Mouse (Mus musculus): ENCODE results near the gene Mesp2. TPM values are rescaled to one million over a fixed set of nuclear protein-coding genes. Genes with fewer than 3 reads are reported as not detected.
A peak's percentile ranks its signal among the peaks of the same experiment; 100 is the strongest.

The Mesp2 gene
- polyA plus RNA-seq, 1 experiment from 2014 or later: 1.1 TPM

- Histone ChIP-seq H3K36me3 (ENCODE audit: control insufficient read depth, insufficient read depth, low read length) (0 out of 2 replicates have a peak, but pooled peaks cover 15% of the 10 kb centered on the region), H3K9ac (ENCODE audit: low read length) (no peak overlapping the region), H3K27me3 (replicated peaks; ENCODE audit: control insufficient read depth, insufficient read depth, low read length) (no peaks in the 10 kb centered on the region), H3K4me1 (replicated peaks; ENCODE audit: control insufficient read depth, insufficient read depth, low read length) (peaks cover 14% of the 10 kb centered on the region; the same call in 1 of the 2 replicates), H3K4me2 (ENCODE audit: low read length) (no peak overlapping the region), H3K9me3 (ENCODE audit: control insufficient read depth, low read length) (no peaks in the 10 kb centered on the region), H3K4me3 (ENCODE audit: low read depth, low read length) (no peak overlapping the region), H3K27ac (ENCODE audit: low read depth) (no peak overlapping the region; the same call in 1 of the 2 replicates)
- ATAC-seq (replicated peaks; ENCODE audit: low FRiP score, low TSS enrichment, low read depth) (no peak), DNase-seq (ENCODE audit: low spot score) (no peak)
- 69% methylated on average over 8 of the region's 8 CpGs for WGBS
Measured at GRCm38 (mm10) chr7:79844090-79844802, 33.7 kb downstream of the Mesp2 start.

- H3K27ac ChIP-seq (ENCODE audit: low read depth): no peak overlapping the region
- DNase-seq (ENCODE audit: low spot score) (no peak), ATAC-seq (replicated peaks; ENCODE audit: low FRiP score, low TSS enrichment, low read depth) (no peak)
- no peaks in the 10 kb centered on the region for H3K27me3 ChIP-seq (replicated peaks; ENCODE audit: control insufficient read depth, insufficient read depth, low read length)
- H3K36me3 ChIP-seq (ENCODE audit: control insufficient read depth, insufficient read depth, low read length): 0 out of 2 replicates have a peak, but pooled peaks cover 2% of the 10 kb centered on the region
- 88% methylated on average over 2 of the region's 2 CpGs for WGBS
- no peak overlapping the region for H3K9ac ChIP-seq (ENCODE audit: low read length)
- peak overlapping the region; percentile 20 for H3K4me2 ChIP-seq (ENCODE audit: low read length)
- no peak overlapping the region for H3K4me3 ChIP-seq (ENCODE audit: low read depth, low read length)
- peaks cover 14% of the 10 kb centered on the region; the same call in 1 of the 2 replicates for H3K4me1 ChIP-seq (replicated peaks; ENCODE audit: control insufficient read depth, insufficient read depth, low read length)
- no peaks in the 10 kb centered on the region for H3K9me3 ChIP-seq (ENCODE audit: control insufficient read depth, low read length)
Measured at GRCm38 (mm10) chr7:79846342-79846741, 35.8 kb downstream of the Mesp2 start.

- DNase-seq (ENCODE audit: low spot score) (peak; percentile 82), ATAC-seq (replicated peaks; ENCODE audit: low FRiP score, low TSS enrichment, low read depth) (peak; percentile 77)
- WGBS: 8% methylated on average over 53 of the region's 53 CpGs
- Histone ChIP-seq H3K9me3 (ENCODE audit: control insufficient read depth, low read length) (no peaks in the 10 kb centered on the region), H3K4me3 (ENCODE audit: low read depth, low read length) (peak overlapping the region; percentile 44), H3K36me3 (ENCODE audit: control insufficient read depth, insufficient read depth, low read length) (no peaks in the 10 kb centered on the region), H3K27ac (ENCODE audit: low read depth) (no peak overlapping the region), H3K4me1 (replicated peaks; ENCODE audit: control insufficient read depth, insufficient read depth, low read length) (peaks cover 14% of the 10 kb centered on the region; the same call in 1 of the 2 replicates), H3K9ac (ENCODE audit: low read length) (peak overlapping the region; percentile 38), H3K4me2 (ENCODE audit: low read length) (peak overlapping the region; percentile 67), H3K27me3 (replicated peaks; ENCODE audit: control insufficient read depth, insufficient read depth, low read length) (no peaks in the 10 kb centered on the region)
Measured at GRCm38 (mm10) chr7:79847456-79848451, 37.2 kb downstream of the Mesp2 start.

GRCm38 (mm10) chr7:79856305-79856704, 45.8 kb downstream of the Mesp2 start:
- Histone ChIP-seq H3K36me3 (ENCODE audit: control insufficient read depth, insufficient read depth, low read length) (no peaks in the 10 kb centered on the region), H3K4me1 (replicated peaks; ENCODE audit: control insufficient read depth, insufficient read depth, low read length) (0 out of 2 replicates have a peak, but pooled peaks cover 3% of the 10 kb centered on the region), H3K4me3 (ENCODE audit: low read depth, low read length) (no peak overlapping the region), H3K27ac (ENCODE audit: low read depth) (no peak overlapping the region), H3K9me3 (ENCODE audit: control insufficient read depth, low read length) (no peaks in the 10 kb centered on the region), H3K9ac (ENCODE audit: low read length) (no peak overlapping the region), H3K27me3 (replicated peaks; ENCODE audit: control insufficient read depth, insufficient read depth, low read length) (no peaks in the 10 kb centered on the region), H3K4me2 (ENCODE audit: low read length) (no peak overlapping the region)
- no peak for ATAC-seq (replicated peaks; ENCODE audit: low FRiP score, low TSS enrichment, low read depth)
- WGBS: 84% methylated on average over 4 of the region's 4 CpGs
- DNase-seq (ENCODE audit: low spot score): no peak

GRCm38 (mm10) chr7:79858202-79858934, 47.8 kb downstream of the Mesp2 start:
- Histone ChIP-seq H3K27ac (ENCODE audit: low read depth) (no peak overlapping the region), H3K9me3 (ENCODE audit: control insufficient read depth, low read length) (no peaks in the 10 kb centered on the region), H3K36me3 (ENCODE audit: control insufficient read depth, insufficient read depth, low read length) (no peaks in the 10 kb centered on the region), H3K4me3 (ENCODE audit: low read depth, low read length) (no peak overlapping the region), H3K27me3 (replicated peaks; ENCODE audit: control insufficient read depth, insufficient read depth, low read length) (no peaks in the 10 kb centered on the region), H3K4me1 (replicated peaks; ENCODE audit: control insufficient read depth, insufficient read depth, low read length) (0 out of 2 replicates have a peak, but pooled peaks cover 3% of the 10 kb centered on the region), H3K9ac (ENCODE audit: low read length) (no peak overlapping the region), H3K4me2 (ENCODE audit: low read length) (no peak overlapping the region)
- DNase-seq (ENCODE audit: low spot score) (no peak), ATAC-seq (replicated peaks; ENCODE audit: low FRiP score, low TSS enrichment, low read depth) (no peak)
- 54% methylated on average over 11 of the region's 11 CpGs for WGBS

- H3K36me3 ChIP-seq (ENCODE audit: control insufficient read depth, insufficient read depth, low read length): no peaks in the 10 kb centered on the region
- no peak overlapping the region for H3K4me3 ChIP-seq (ENCODE audit: low read depth, low read length)
- H3K4me1 ChIP-seq (replicated peaks; ENCODE audit: control insufficient read depth, insufficient read depth, low read length): 0 out of 2 replicates have a peak, but pooled peaks cover 3% of the 10 kb centered on the region
- H3K9ac ChIP-seq (ENCODE audit: low read length): no peak overlapping the region
- no peak overlapping the region for H3K4me2 ChIP-seq (ENCODE audit: low read length)
- H3K27me3 ChIP-seq (replicated peaks; ENCODE audit: control insufficient read depth, insufficient read depth, low read length): no peaks in the 10 kb centered on the region
- no peak for DNase-seq (ENCODE audit: low spot score)
- WGBS: 56% methylated on average over 9 of the region's 9 CpGs
- no peaks in the 10 kb centered on the region for H3K9me3 ChIP-seq (ENCODE audit: control insufficient read depth, low read length)
- ATAC-seq (replicated peaks; ENCODE audit: low FRiP score, low TSS enrichment, low read depth): no peak
- H3K27ac ChIP-seq (ENCODE audit: low read depth): no peak overlapping the region
Measured at GRCm38 (mm10) chr7:79858956-79859630, 48.6 kb downstream of the Mesp2 start.

GRCm38 (mm10) chr7:79860811-79861210, 50.3 kb downstream of the Mesp2 start, which contains the start of gene Anpep:
TSS of gene Anpep (minus strand) at chr7:79861059.
- Histone ChIP-seq H3K36me3 (ENCODE audit: control insufficient read depth, insufficient read depth, low read length) (no peaks in the 10 kb centered on the region), H3K4me3 (ENCODE audit: low read depth, low read length) (no peak within 1 kb of the TSS), H3K27me3 (replicated peaks; ENCODE audit: control insufficient read depth, insufficient read depth, low read length) (no peaks in the 10 kb centered on the region), H3K27ac (ENCODE audit: low read depth) (no peak within 1 kb of the TSS), H3K4me1 (replicated peaks; ENCODE audit: control insufficient read depth, insufficient read depth, low read length) (0 out of 2 replicates have a peak, but pooled peaks cover 3% of the 10 kb centered on the region), H3K9ac (ENCODE audit: low read length) (no peak within 1 kb of the TSS), H3K4me2 (ENCODE audit: low read length) (no peak within 1 kb of the TSS), H3K9me3 (ENCODE audit: control insufficient read depth, low read length) (no peaks in the 10 kb centered on the region)
- no peak for DNase-seq (ENCODE audit: low spot score)
- 71% methylated on average over 9 of the region's 9 CpGs for WGBS
- 0 out of 2 replicates have a peak, but pooled peaks have one; percentile 57 for ATAC-seq (replicated peaks; ENCODE audit: low FRiP score, low TSS enrichment, low read depth)
